Mouse (Mus musculus) thymus, postnatal 0 days (tissue): ENCODE measurements at regions not wholly inside any gene's neighbourhood (a gene's known extent, or its start where the extent isn't known, plus 50 kb on each side); places are given as distances from the start of the nearest gene placed in this dataset.
A peak's percentile ranks its signal among the peaks of the same experiment; 100 is the strongest.

Experiments used
- DNase-seq: peaks from one replicate; pipeline ENCODE4 v3.0.0-alpha.2; 2015; ENCODE audit warnings: low spot score

GRCm38 (mm10) chr12:58901931-58902330, 109.9 kb downstream of the Sec23a start:
- DNase-seq, result no peak

GRCm38 (mm10) chr12:58875808-58876207, 136.0 kb downstream of the Sec23a start:
- no peak for DNase-seq

- DNase-seq, result no peak
Observed at GRCm38 (mm10) chr12:58872465-58872864, 139.4 kb downstream of the Sec23a start.

- no peak for DNase-seq
Observed at GRCm38 (mm10) chr12:58856498-58856897, 155.3 kb downstream of the Sec23a start.

- no peak for DNase-seq
Observed at GRCm38 (mm10) chr12:58851677-58852385, 160.0 kb downstream of the Sec23a start.

GRCm38 (mm10) chr12:58829656-58830055, 182.2 kb downstream of the Sec23a start:
- no peak for DNase-seq

GRCm38 (mm10) chr12:58827864-58828263, 184.0 kb downstream of the Sec23a start:
- no peak for DNase-seq

- no peak for DNase-seq
Observed at GRCm38 (mm10) chr12:58825139-58825921, 186.5 kb downstream of the Sec23a start.

- no peak for DNase-seq
Observed at GRCm38 (mm10) chr12:58822971-58823370, 188.8 kb downstream of the Sec23a start.

GRCm38 (mm10) chr12:58804068-58804467, 207.7 kb downstream of the Sec23a start:
- DNase-seq, result no peak

- DNase-seq, result peak; percentile 39
Observed at GRCm38 (mm10) chr12:58802410-58802809, 209.4 kb downstream of the Sec23a start.
